Mouse (Mus musculus) liver, postnatal 0 days (tissue): ENCODE data around the gene Adam19. TPM values are rescaled to one million over a fixed set of nuclear protein-coding genes. Genes with fewer than 3 reads are reported as not detected.
"Not testable (repeated sequence)": the region's sequence is repeated elsewhere in the genome, so short reads cannot be mapped to it uniquely, and the experiment has no call there.

Experiments
- ATAC-seq: fragments of 200-750 bp; cut with Nextera tagmentation; 2 replicates; pipeline ENCODE4 v1.8.0; 2017; ENCODE audit warnings: mild to moderate bottlenecking, moderate library complexity
- DNase-seq: peaks from one replicate; pipeline ENCODE4 v3.0.0-alpha.2; 2016
- H3K27ac ChIP-seq: fragments of 300-500 bp; sonication (generic); 2 replicates; pipeline ENCODE4 v1.5.1; 2014; ENCODE audit warnings: antibody characterized with exemption, moderate library complexity, mild to moderate bottlenecking, low read depth
- H3K27me3 ChIP-seq: fragments of 300-500 bp; sonication (generic); 2 replicates; pipeline ENCODE4 v1.6.1; 2014; ENCODE audit warnings: low read length, control low read depth, mixed read lengths; ENCODE audit not compliant: insufficient read depth
- H3K36me3 ChIP-seq: fragments of 300-500 bp; sonication (generic); replicated peaks from 2 replicates; pipeline ENCODE4 v1.6.1; 2014; ENCODE audit warnings: mild to moderate bottlenecking, control low read depth, low read length, moderate library complexity, mixed read lengths; ENCODE audit not compliant: insufficient read depth
- H3K4me1 ChIP-seq: fragments of 300-500 bp; sonication (generic); 2 replicates; pipeline ENCODE4 v1.6.1; 2014; ENCODE audit warnings: antibody characterized with exemption, mild to moderate bottlenecking, control low read depth; ENCODE audit not compliant: insufficient read depth
- H3K4me2 ChIP-seq: fragments of 300-500 bp; sonication (generic); 2 replicates; pipeline ENCODE4 v1.6.1; 2014; ENCODE audit warnings: low read depth, mild to moderate bottlenecking, low read length, moderate library complexity, mixed read lengths
- H3K4me3 ChIP-seq: fragments of 300-500 bp; sonication (generic); 2 replicates; pipeline ENCODE4 v1.5.1; 2014; ENCODE audit warnings: low read depth, low read length
- H3K9ac ChIP-seq: fragments of 300-500 bp; sonication (generic); replicated peaks from 2 replicates; pipeline ENCODE4 v1.6.1; 2014; ENCODE audit warnings: mild to moderate bottlenecking, moderate library complexity
- H3K9me3 ChIP-seq: fragments of 300-500 bp; sonication (generic); 2 replicates; pipeline ENCODE4 v1.6.1; 2016; ENCODE audit warnings: mild to moderate bottlenecking, control low read depth, low read length, mixed read lengths
- CTCF ChIP-seq: sonication (generic); IDR thresholded peaks from 2 replicates; pipeline ENCODE4 v1.5.1; 2016; ENCODE audit warnings: antibody characterized with exemption, low read depth
- EP300 ChIP-seq: IDR thresholded peaks from 2 replicates; pipeline ENCODE4 v1.6.1; 2016; ENCODE audit warnings: antibody characterized with exemption, low read depth, mild to moderate bottlenecking
- WGBS: fragments of 180-500 bp; shearing (Covaris S2); extraction: QIAGEN DNeasy Blood & Tissue Kit; methylation state at CpG from one replicate; pipeline ENCODE4 v1.1.7; 2014; ENCODE audit not compliant: insufficient replicate concordance; 5-methylcytosine and 5-hydroxymethylcytosine counted together
- polyA plus RNA-seq: library from polyadenylated mRNA; unstranded; fragments of >200 nt; fragmentation: Nextera tagmentation; extraction: Ambion mirVana; gene quantifications from 2 replicates; pipeline ENCODE4 v1.2.1, GENCODE M21; 2015

Adam19 gene
- polyA plus RNA-seq, 1 experiment from 2014 or later: 1.0 TPM

GRCm38 (mm10) chr11:46052105-46052659, 3.6 kb upstream of the Adam19 start, which contains the start of gene Gm12166:
Gene Gm12166, minus strand, starts transcription at chr11:46052321.
- not testable (repeated sequence) for H3K4me2 ChIP-seq, H3K9me3 ChIP-seq, H3K4me1 ChIP-seq, H3K27ac ChIP-seq, H3K9ac ChIP-seq, H3K36me3 ChIP-seq, H3K4me3 ChIP-seq, ATAC-seq
- H3K27me3 ChIP-seq: peaks cover 28% of the 10 kb centered on the region
- DNase-seq: peak; percentile 68
- TF ChIP-seq CTCF: peak; percentile 70
- WGBS: 41% methylated on average over 19 of the region's 19 CpGs

- DNase-seq, ATAC-seq, H3K27ac ChIP-seq, H3K4me3 ChIP-seq, H3K9ac ChIP-seq, H3K9me3 ChIP-seq, H3K4me2 ChIP-seq, H3K36me3 ChIP-seq, H3K4me1 ChIP-seq: not testable (repeated sequence)
- 92% methylated on average over 3 of the region's 3 CpGs for WGBS
- peaks cover 34% of the 10 kb centered on the region for H3K27me3 ChIP-seq
Measured at GRCm38 (mm10) chr11:46053457-46053856, 2.3 kb upstream of the Adam19 start.

GRCm38 (mm10) chr11:46054311-46054710, 1.5 kb upstream of the Adam19 start:
- Histone ChIP-seq H3K36me3 (no peaks in the 10 kb centered on the region), H3K4me1 (peaks cover 6% of the 10 kb centered on the region; the same call in 1 of the 2 replicates), H3K9me3 (no peaks in the 10 kb centered on the region), H3K4me2 (no peak overlapping the region), H3K27ac (no peak overlapping the region), H3K27me3 (peaks cover 34% of the 10 kb centered on the region), H3K4me3 (no peak overlapping the region), H3K9ac (no peak overlapping the region)
- TF ChIP-seq EP300 (no peak), CTCF (no peak)
- ATAC-seq (no peak), DNase-seq (no peak)
- WGBS: 55% methylated on average over 5 of the region's 5 CpGs

GRCm38 (mm10) chr11:46054911-46055895, 589 bp upstream of the Adam19 start:
- peaks cover 12% of the 10 kb centered on the region; the same call in 1 of the 2 replicates for H3K4me1 ChIP-seq
- TF ChIP-seq EP300 (no peak), CTCF (no peak)
- DNase-seq (no peak), ATAC-seq (no peak)
- no peaks in the 10 kb centered on the region for H3K36me3 ChIP-seq
- no peaks in the 10 kb centered on the region for H3K9me3 ChIP-seq
- peak overlapping the region; percentile 64 for H3K4me2 ChIP-seq
- WGBS: 31% methylated on average over 13 of the region's 13 CpGs
- no peak overlapping the region; the same call in 1 of the 2 replicates for H3K9ac ChIP-seq
- H3K27ac ChIP-seq: no peak overlapping the region
- peaks cover 34% of the 10 kb centered on the region for H3K27me3 ChIP-seq
- H3K4me3 ChIP-seq: peak overlapping the region; percentile 54

GRCm38 (mm10) chr11:46056770-46057411, 1.1 kb downstream of the Adam19 start:
- peak overlapping the region; percentile 53; the same call in 1 of the 2 replicates for H3K27ac ChIP-seq
- DNase-seq: no peak
- peak overlapping the region; percentile 54 for H3K4me3 ChIP-seq
- TF ChIP-seq EP300 (no peak), CTCF (no peak)
- no peaks in the 10 kb centered on the region; the same call in 1 of the 2 replicates for H3K36me3 ChIP-seq
- H3K27me3 ChIP-seq: peaks cover 34% of the 10 kb centered on the region
- peaks cover 18% of the 10 kb centered on the region for H3K4me1 ChIP-seq
- WGBS: 4% methylated on average over 25 of the region's 25 CpGs
- H3K9me3 ChIP-seq: no peaks in the 10 kb centered on the region
- peak overlapping the region; percentile 64 for H3K4me2 ChIP-seq
- peak overlapping the region; percentile 65 for H3K9ac ChIP-seq
- no peak for ATAC-seq

- H3K4me3 ChIP-seq: no peak overlapping the region
- whole genome bisulfite sequencing: 43% methylated on average over 9 of the region's 9 CpGs
- no peak for ATAC-seq
- H3K4me2 ChIP-seq: peak overlapping the region; percentile 14; the same call in 1 of the 2 replicates
- H3K9me3 ChIP-seq: no peaks in the 10 kb centered on the region
- H3K27me3 ChIP-seq: peaks cover 34% of the 10 kb centered on the region
- H3K4me1 ChIP-seq: peaks cover 18% of the 10 kb centered on the region
- H3K36me3 ChIP-seq: no peaks in the 10 kb centered on the region; the same call in 1 of the 2 replicates
- no peak overlapping the region for H3K27ac ChIP-seq
- no peak for DNase-seq
- no peak overlapping the region for H3K9ac ChIP-seq
- TF ChIP-seq EP300: no peak
- no peak for TF ChIP-seq CTCF
Measured at GRCm38 (mm10) chr11:46058011-46058410, 2.2 kb downstream of the Adam19 start.
